Mouse (Mus musculus) cerebellum, adult 8-10 months (tissue): ENCODE measurements around the gene Pgm5.

ENCODE experiments used
- DNase-seq: peaks from one replicate; pipeline ENCODE4 v3.0.0; 2022

Gene Pgm5

DNA sequence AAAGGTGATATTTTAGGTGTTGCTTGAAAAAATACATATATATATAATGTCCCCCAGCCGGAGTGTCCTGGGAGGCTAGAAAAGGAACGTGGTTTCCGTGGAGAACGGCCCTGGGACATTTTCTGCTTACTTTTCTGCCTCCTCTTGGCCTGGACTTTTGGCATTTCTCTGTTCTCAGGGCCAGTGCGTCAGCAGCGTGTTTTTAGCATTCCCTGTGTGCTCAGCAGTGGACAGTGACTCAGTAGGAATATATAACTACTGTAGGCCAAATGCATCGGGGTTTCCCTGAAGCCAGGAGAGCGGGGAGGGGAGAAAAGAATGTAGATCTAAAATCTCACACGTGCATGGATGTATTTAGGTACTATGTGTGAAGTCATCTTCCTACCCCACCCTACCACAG, 3.8 kb upstream of the Pgm5 start:
- DNase-seq, result no peak

DNA sequence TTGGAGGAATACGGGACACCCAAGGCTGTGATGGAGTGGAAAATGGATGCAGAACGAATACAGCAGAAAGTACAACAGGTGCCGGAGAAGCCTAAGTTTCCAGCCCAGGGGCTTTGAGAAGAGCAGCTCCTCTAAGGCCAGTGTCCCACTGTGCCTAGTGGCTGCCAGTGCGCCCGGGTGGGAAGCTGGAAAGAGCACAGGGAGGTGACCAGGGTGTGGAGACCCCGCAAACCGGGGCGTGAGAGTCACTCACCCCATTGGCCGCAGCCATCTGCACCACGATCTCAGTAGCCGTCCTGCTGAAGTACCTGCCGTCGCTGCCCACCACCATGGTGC, 411 bp downstream of the Pgm5 start:
- no peak for DNase-seq

DNA sequence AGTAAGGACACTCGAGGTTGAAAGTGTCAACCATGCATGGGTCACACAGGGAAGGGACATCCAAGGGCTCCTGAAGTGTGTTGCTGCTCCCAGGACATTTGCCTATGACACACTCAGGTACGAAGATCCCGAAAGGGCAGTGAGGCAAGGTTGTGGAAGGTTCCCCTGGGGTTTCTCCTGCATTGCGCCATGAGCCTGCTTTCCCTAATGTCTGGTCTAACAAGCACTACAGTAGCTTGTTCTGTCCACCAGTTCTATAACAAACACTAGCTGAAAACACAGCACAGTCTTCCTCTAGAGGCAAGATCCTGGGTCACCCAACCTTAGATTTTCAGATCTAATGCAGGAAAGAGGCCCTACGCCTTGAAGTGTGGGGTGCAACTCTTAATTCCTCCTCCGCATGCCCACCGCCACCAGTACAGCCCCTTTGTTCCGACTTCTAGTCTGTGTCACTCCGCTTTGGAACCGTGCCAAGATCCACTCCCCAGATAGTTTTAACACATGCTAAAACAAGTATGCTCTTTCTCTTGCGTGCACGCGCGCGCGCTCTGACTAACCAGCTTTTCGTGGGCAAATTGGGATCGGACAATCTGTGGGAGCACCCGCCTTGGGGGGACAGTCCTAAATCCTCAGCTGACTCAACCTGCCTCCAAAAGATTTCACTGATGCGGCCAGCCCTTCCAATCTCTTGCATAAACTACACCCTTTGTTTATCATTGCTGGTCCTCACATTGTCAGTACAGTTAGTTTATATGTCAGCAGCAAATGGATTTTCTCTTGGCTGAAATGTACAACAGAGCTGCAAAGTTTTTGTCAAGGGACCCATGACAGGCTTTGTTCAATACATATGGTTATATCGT, 10.0 kb downstream of the Pgm5 start:
- no peak for DNase-seq

DNA sequence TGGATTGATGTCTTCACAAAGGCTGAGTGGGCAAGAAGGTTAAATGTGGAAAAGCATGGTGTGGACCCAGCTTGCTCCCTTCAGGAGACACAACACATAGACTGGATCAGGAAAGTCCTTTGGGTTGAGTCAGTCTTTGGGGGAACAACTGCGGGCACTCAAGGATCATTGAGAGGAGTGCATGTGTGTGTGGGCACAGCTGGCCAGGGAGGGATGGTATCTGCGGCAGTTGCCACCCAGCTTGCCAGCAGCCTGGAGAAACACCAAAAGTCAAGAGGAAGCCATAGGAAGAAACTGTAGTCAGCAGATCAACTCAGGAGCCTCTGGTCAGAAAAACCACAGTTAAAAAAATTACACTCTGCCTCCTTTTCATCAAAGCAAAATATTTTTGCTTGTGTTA, 12.8 kb downstream of the Pgm5 start:
- no peak for DNase-seq

DNA sequence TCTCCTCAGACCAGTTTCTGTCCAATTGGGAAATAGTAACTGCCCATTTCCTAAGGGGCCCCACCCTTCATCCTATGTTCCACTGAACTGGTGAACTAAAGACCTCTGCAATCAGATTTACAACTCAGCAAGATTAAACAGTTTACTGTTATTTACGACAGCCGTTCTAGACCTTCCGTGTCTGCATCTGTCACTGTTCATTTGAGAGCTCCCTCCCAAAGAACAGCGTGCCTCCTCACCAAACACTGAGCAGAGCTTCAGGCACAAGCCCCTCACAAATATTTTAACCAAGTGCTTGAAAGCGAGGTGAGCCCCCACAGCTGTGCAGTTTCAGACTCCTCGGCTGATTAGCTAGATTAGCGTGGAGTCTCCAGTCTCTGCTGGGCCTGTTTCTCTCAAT, 13.3 kb downstream of the Pgm5 start:
- no peak for DNase-seq

DNA sequence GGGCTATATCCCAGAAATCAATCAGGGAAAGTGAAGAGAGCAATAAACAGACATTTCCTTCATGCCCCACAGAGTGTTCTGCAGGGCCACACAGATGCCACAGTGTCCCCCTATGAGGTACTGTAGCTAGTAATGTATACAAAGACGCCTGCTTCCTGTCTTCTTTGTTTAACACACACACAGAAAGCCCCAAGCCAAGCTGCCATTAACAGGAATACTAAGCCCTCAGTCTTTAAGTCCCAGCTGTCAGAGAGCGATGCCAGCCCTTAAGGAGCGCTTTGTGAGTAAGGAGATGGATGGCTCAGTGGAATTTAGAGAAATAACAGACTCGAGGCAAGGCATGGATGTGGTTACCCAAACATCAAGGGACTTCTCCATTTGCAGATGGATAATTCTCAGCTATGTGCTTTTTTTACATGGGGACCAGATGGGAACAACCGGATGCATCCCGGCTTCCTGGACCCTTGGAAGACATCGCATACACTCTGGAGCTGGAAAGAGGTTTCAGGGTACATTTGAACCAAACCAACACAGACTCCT, 16.6 kb downstream of the Pgm5 start:
- DNase-seq, result no peak

DNA sequence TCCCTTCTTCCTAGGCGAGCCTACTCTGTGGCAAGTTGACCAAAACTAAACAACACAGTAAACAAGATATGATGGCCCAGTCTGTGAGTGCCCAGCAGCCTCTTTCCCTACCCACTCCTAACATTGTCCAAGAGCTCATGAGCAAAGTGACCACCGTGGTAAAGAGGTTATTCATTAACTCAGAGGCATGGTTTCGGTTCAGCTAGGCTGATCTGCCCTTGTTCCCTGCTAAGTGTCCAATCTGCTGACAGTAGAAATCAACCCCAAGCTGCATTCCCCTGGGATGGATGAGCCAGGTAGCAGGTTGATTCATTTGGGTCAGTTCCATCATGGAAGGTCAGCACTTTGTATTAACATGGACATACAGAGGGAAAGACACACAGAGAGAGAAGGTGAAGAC, 19.6 kb downstream of the Pgm5 start:
- DNase-seq, result no peak

DNA sequence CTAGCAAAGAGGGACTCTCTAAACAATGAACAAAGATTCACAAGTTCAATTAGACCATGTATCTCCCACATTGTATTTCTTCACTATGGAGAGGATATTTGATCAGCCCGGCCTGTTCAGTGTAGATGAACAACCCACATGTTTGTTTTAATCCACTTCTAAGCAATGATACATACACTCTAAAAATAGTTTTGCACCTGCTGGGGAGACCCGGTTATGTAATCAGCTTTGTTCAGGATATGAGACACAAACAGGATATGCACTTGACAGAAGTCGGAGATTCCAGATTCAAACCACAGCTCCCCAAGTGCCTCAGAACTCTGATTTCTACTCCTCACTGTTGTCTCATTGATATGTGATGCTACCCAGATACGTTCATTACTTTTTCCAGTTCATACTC, 37.1 kb downstream of the Pgm5 start:
- no peak for DNase-seq

DNA sequence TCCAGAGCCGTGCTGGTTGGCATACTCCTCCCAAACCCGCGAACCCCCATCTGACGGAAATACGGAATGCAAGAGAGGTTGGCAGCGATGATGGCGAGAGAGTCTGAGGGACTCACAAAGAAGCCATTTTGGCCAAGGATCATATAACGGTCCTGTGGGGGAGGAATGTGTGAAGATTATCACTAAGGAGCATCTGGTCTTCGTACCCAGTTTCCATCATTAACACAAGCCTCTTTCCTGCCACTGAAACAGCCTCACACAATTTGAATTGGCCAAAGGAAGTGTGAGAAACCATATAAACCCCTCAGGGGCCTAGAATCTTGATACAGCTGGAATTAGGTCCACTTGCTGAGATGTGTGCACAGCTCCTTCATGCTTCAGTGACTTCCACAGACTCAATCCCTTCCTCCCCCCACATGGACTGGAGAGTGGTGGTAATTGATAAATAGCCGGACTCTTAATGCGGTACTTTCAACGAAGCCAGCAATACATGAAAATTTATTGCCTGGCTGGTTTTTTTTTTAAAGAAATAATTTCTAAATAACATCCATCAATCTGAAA, 45.9 kb downstream of the Pgm5 start:
- DNase-seq, result no peak

DNA sequence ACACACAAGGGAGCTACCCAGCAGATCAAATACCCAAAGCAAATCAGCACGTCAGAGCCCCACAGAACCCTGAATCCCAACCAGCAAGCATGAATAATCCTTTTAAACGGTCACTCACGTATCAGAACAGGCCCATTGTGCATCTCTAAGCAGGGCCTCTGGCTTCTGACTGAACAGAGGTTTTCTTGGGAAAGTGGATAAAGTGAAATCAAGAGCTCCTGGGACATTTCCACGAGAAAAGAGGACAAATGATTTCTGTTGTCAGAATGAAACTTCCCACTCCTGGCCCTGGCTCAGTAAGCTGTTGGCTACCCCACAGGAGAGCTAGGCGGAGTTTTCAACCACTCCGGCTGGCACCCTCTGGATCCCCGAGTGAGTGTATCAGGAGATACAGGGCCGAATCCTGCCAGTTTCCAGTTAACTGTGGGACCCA, 48.8 kb downstream of the Pgm5 start:
- no peak for DNase-seq

DNA sequence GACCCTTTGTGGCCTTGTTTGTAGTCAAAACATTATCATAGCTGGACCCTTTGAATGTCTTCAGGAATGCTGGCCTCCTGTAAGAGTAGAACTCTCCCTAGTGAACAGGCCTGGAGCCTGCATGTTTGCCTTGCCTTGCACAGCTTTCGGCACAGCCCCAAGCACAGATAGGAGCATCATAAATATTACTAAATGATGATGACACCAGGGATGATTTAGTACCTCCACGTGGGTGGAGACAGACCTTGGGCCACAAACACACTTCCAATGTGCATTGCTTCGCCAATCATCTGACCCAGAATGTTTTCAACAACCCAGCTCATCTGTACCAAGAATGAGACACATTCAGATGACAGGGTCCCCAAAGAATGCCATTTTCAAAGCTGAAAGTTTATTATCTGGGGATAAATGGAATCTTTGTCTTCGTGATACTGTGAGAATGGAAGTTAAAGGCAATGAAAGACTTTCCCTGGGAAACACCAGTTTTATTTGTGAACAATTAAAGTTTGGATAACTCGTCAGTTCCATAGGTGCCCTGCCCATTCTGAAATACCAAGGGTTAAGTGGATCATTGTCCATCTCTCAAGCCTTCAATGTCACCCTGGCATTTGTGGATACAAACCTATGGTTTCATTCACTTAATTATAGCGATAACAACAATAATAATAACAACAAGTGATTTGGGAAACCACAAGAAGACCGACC, 49.4 kb downstream of the Pgm5 start:
- no peak for DNase-seq

DNA sequence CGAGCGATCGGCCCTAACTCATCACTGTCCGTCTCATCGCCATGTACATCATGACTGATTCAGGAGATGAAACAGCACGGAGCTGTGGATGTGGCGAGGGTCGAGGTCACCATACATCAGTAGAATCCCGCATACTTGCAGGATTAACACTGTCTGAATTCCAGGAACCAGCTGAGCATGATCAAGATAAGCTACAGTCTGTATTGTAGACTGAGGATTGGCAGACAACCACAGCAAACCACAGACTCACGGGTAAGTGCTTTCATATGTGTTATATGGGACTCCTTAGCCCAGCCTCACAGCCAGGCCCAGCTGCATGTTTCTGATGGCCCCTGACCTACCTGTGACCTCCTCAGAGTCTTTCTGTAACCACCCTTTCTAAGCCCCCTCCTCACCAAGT, 50.2 kb downstream of the Pgm5 start:
- DNase-seq, result no peak

DNA sequence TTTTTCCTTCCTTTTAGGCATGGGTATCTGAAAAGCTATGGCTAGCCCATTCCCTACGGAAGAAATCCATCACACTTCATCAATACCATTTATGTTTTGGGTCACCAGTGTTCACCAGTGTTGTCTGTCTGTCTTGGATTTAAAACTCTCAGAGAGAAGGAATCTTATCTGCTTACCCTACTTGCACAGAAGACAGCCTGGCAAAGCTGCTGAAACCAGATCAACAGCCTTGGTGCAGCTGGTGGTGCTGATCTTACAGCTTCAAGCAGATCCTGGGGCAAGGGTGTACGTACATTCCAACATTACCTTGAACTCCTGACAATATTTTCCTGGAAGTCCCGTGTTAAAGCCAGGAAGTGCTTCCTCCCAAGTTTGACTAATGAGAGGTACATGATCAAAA, 55.6 kb downstream of the Pgm5 start:
- no peak for DNase-seq

DNA sequence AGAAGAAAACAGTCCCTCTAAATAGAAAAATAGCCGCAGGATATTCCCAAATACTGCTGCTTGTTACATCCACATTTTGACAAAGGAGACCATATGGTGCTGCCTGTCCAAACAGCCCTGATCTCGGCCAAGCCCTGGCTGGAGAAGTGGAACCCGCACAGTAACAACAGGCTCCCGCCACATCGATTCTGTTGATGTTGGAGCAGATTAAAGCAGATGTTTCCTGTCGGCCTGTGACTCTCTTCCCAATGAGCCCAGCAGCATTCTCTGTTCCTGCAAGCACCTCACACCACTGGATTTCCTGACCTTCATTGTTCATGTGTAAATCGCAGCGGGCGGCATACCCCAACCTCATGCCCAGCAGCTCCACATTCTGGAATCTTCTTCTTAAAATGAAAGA, 64.0 kb downstream of the Pgm5 start:
- DNase-seq, result no peak

DNA sequence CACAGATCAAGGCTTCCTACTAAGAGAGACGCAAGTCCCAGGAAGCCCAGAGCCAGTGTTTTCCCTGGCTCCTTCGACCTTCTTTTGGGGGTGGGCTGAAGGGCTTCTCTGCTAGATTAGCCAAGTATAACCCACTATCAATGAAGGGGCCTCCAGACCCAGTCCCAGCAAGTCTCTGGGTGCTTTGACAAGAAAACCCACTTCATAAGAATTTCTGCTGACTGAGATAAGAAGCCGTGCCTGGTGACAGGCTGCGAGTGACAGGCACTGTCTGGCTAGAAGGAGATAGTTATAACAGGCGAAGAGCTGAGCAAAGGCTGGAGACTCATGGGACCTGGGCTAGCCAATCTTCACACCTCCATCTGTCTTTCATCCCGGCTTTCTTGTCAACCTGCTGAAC, 67.3 kb downstream of the Pgm5 start:
- DNase-seq, result no peak

DNA sequence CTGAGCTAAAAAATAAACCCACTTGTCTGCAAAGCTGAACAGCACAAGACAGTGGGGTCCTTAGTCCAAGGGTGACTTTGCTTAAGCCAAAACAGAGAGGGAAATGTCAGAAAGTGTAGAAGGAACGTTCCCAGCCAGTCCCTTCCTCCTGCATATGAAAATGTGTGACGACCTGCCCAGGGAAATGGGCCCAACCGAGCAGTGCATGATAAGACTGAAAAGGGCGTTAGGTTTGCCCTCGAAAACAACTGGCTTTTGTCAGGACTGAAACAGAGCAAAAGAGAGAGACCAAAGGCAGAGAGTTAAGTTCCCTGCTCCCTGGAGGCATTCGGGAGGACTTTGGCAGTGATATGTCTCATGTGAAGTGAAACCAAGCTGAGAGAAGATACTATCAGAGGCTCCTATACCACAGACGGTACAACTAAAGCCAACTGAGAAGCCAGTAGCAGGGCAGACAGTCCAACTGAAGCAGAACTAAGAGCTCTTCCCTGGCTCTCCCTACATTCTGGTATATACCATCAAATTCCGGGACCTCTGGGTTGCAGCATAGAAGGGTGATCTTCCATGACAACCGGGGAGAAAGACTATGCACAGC, 68.0 kb downstream of the Pgm5 start:
- DNase-seq, result no peak

DNA sequence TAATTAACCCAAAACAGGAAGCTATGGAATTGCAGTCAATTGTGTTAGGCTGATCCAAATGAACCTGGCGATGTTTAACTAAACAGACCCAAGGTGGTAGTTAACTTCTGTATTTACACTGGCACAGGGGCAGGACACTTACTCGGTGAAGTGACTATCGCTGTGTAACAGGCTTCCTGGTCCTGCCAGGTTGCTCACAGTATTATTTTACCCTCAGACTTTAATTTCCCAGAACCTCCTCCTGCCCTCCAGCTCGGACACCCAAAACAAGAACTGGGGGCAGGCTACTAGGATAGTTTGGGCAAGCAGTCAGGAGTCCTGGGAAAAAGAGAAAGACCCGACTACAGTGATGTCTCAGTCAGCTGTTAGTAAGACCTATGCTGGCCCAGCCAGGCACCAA, 68.8 kb downstream of the Pgm5 start:
- DNase-seq, result no peak

DNA sequence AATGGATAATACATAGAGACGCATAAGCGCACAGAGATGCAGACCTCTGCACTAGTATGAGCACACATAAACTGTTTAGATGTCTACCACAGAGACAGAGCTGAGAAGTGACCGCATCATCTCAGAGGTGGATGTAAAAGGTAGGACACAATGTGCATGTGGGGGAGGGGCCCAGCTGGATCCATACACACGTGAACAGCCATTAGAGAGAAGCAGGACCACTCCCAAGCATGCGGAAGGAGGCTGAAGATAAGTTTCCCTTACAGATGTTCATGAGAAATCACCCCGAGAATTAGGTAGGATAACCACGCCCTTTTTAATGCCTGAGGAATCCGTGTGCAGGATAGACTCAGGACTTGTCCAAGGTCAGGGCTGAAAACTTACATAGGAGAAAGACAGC, 75.8 kb downstream of the Pgm5 start:
- no peak for DNase-seq

DNA sequence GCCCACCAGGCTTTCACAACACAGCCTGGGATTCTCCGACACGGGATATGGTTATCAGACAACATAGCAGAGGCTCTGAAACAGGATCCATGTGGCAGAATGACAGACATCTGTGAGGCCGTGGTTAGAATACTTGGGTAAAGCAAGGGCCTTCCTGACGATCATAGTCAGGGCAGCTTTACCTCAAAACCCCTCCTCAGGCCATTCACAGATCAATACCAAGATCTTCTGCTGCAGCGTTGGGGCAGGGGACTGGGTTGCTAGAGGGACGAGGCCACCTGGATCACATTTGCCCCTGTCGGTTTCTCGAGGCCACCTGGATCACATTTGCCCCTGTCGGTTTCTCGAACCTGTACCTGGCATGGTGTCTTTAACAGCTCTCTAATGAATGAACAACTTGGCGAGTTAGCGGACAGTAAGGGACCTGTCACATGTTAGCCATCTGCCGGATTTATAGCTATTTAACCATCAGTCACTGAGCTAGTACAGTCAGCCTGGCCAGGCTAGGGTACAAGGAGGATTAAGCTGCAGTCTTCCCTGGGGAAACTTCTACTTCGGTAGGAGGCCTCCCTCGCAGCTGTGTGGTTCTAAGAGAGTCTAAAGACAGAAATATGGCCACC, 76.5 kb downstream of the Pgm5 start:
- DNase-seq, result no peak

DNA sequence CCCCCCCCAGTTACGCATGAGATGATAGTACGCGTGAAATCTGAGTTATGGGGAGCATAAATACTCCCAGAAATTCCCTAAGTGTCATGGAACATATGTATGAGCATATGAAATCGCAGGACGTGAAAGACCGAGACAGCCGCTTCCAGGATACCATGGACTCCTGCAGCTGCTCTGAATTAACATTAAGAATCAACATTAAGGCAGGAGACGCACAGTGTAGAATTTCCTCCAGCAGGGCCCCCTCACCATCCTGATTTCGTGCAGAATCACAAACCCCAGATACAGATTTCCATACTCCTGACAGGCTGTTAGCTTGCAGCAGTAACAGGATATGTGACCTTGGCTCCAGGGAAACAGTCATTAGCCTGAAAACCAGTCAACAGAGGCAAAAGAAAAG, 77.9 kb downstream of the Pgm5 start:
- no peak for DNase-seq

DNA sequence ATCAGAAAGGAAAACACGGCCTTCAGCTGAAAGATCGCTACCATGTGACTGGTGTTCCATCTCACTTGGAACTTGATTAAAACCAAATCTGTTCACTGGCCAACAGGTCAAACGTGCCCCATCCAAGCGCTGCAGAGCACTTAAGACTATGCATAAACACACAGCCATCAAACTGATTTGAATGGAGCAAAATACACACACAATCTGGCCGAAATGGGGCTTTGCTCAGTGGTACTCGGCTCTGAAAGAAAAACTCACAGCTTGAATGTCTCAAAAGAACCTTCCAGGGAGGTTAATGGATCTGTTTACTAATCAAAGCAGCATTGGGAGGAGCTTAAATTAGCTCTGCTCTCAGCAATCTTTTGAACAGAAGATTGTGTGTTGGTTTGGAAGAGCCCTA, 81.7 kb downstream of the Pgm5 start:
- DNase-seq, result no peak

DNA sequence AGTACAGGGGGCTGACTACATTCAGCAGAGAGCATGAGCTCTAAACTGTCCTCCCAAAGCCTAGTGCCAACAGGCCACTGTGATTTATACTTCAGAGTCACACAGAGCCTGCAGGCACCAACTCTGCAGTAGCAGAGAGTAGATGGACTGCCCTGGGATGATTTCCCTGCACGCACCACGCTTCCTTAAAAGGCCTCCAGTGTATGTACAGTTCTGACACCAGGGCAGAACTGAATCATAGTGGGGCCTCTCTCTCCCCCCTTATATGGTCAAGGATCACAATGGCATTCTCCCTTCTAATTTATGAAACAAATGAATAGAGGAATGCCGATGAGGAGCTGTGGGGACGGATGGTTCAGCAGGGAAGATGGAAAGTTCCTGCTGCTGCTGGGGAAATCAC, 91.3 kb downstream of the Pgm5 start:
- DNase-seq, result no peak

DNA sequence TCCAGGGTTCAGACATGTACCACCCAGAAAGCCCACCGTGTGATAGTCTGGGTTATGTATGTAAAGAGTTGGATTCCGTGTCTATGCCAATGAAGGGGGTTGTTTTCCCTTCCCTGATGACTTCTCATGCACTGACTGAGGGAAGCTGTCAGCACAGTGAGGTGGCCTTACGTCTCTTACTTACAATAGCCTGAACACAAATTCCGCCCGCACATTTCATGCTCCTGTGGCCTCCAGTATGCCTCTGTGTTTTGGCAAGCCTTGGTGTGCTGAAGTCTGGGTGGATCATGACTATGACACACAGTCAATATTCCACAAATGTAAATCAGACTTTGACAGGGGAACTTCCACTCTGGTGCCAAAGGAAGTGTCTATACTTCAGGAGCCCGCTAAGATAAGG, 94.3 kb downstream of the Pgm5 start:
- no peak for DNase-seq
